Mouse (Mus musculus) G1E (cell line): Measurements from ENCODE around the gene Tmem185a. TPM values are rescaled to one million over a fixed set of nuclear protein-coding genes. Genes with fewer than 3 reads are reported as not detected.
"Not testable (repeated sequence)": the region's sequence is repeated elsewhere in the genome, so short reads cannot be mapped to it uniquely, and the experiment has no call there.

ENCODE experiments used
- ATAC-seq: 2 replicates; pipeline ENCODE4 v1.8.0; 2016; ENCODE audit warnings: mild to moderate bottlenecking; ENCODE audit not compliant: insufficient number of reproducible peaks, poor library complexity, low FRiP score, severe bottlenecking; ENCODE audit errors: extremely low read depth
- DNase-seq: peaks from one replicate; pipeline ENCODE4 v3.0.0; 2012; ENCODE audit warnings: low spot score
- H3K27me3 ChIP-seq: 2 replicates; pipeline ENCODE4 v1.6.1; 2012; ENCODE audit warnings: mild to moderate bottlenecking, low read length, inconsistent platforms; ENCODE audit not compliant: insufficient read depth
- H3K36me3 ChIP-seq: replicated peaks from 2 replicates; pipeline ENCODE3; 2012; ENCODE audit warnings: mild to moderate bottlenecking, inconsistent platforms
- H3K4me1 ChIP-seq: 2 replicates; pipeline ENCODE4 v1.6.1; 2012; ENCODE audit warnings: low read depth, low read length, inconsistent platforms, mixed read lengths; ENCODE audit not compliant: insufficient read depth
- H3K4me3 ChIP-seq: 2 replicates; pipeline ENCODE4 v1.5.1; 2012; ENCODE audit warnings: low read depth, mild to moderate bottlenecking, inconsistent platforms, low read length, moderate library complexity, mixed read lengths
- H3K9me3 ChIP-seq: replicated peaks from 2 replicates; pipeline ENCODE4 v1.6.1; 2012; ENCODE audit warnings: inconsistent platforms
- CTCF ChIP-seq: IDR thresholded peaks from 2 replicates; pipeline ENCODE4 v1.5.1; 2012; ENCODE audit warnings: low read depth, low read length, inconsistent platforms, mixed read lengths
- GATA1 ChIP-seq: IDR thresholded peaks from 2 replicates; pipeline ENCODE4 v1.6.1; 2012; ENCODE audit warnings: borderline replicate concordance, low read length, inconsistent platforms, mixed read lengths
- GATA2 ChIP-seq: IDR thresholded peaks from 2 replicates; pipeline ENCODE4 v1.6.1; 2012; ENCODE audit warnings: low read depth, low read length, inconsistent platforms, borderline replicate concordance
- POLR2AphosphoS5 ChIP-seq: IDR thresholded peaks from 2 replicates; pipeline ENCODE4 v1.6.1; 2012; ENCODE audit warnings: low read depth, low read length, inconsistent platforms; ENCODE audit not compliant: insufficient replicate concordance
- TAL1 ChIP-seq: conservative IDR thresholded peaks from 2 replicates; pipeline ENCODE4 v1.6.1; 2012; ENCODE audit warnings: low read depth, low read length, inconsistent platforms, mixed read lengths
- polyA plus RNA-seq: library from polyadenylated mRNA; stranded (reverse); fragments of >175 nt; gene quantifications from 2 replicates; pipeline ENCODE4 v1.2.3, GENCODE M21; 2012
- total RNA-seq, 2 experiments: library from RNA; stranded (forward) in 1 of 2; stranded (reverse) in 1 of 2; fragments of 200-1000 nt in 1 of 2; fragments of >200 nt in 1 of 2; fragmentation: Nextera tagmentation in 1 of 2; gene quantifications; 2 replicates each; pipeline ENCODE4 v1.2.3; 2014 to 2017

Gene Tmem185a
- total and polyA plus RNA-seq, 3 experiments = 8.0 to 34.8 (median 8.1) TPM

- Histone ChIP-seq H3K36me3 (peaks cover 43% of the 10 kb centered on the region), H3K4me3 (no peak overlapping the region), H3K4me1 (no peaks in the 10 kb centered on the region), H3K27me3 (no peaks in the 10 kb centered on the region), H3K9me3 (no peaks in the 10 kb centered on the region)
- ATAC-seq (no peak), DNase-seq (no peak)
- TF ChIP-seq GATA1 (no peak), POLR2AphosphoS5 (no peak), TAL1 (no peak), CTCF (no peak), GATA2 (no peak)
Observed at GRCm38 (mm10) chrX:70465489-70465888, 11.5 kb downstream of the Tmem185a start.

GRCm38 (mm10) chrX:70463621-70464020, 13.4 kb downstream of the Tmem185a start:
- H3K4me1 ChIP-seq = no peaks in the 10 kb centered on the region
- no peak for ATAC-seq
- H3K4me3 ChIP-seq = no peak overlapping the region
- no peak for TF ChIP-seq POLR2AphosphoS5
- TF ChIP-seq GATA1 = no peak
- no peak for TF ChIP-seq CTCF
- no peak for TF ChIP-seq GATA2
- TF ChIP-seq TAL1 = no peak
- DNase-seq = no peak
- peaks cover 54% of the 10 kb centered on the region for H3K36me3 ChIP-seq
- H3K27me3 ChIP-seq = no peaks in the 10 kb centered on the region
- H3K9me3 ChIP-seq = no peaks in the 10 kb centered on the region

- H3K4me3 ChIP-seq, H3K4me1 ChIP-seq, H3K9me3 ChIP-seq, DNase-seq, H3K27me3 ChIP-seq, H3K36me3 ChIP-seq, ATAC-seq: not testable (repeated sequence)
Observed at GRCm38 (mm10) chrX:70452359-70452758, 24.6 kb downstream of the Tmem185a start.

GRCm38 (mm10) chrX:70425473-70425872, 51.5 kb downstream of the Tmem185a start:
- not testable (repeated sequence) for H3K27me3 ChIP-seq, H3K4me1 ChIP-seq, DNase-seq, H3K4me3 ChIP-seq, H3K9me3 ChIP-seq, ATAC-seq, H3K36me3 ChIP-seq

Other genes starting within 250 kb of the Tmem185a start
- gene Ids, start 112.1 kb downstream of the Tmem185a start, total RNA-seq (2014; fragmentation: Nextera tagmentation) = 22.1 and 24.5 TPM in 2 replicates
- gene Ids, start 112.1 kb downstream of the Tmem185a start, total RNA-seq (2017) = 8.4 and 9.8 TPM in 2 replicates
- 1.6 and 2.1 TPM in 2 replicates for gene Ids, start 112.1 kb downstream of the Tmem185a start, polyA plus RNA-seq
- gene 1110012L19Rik, start 91.3 kb downstream of the Tmem185a start, total RNA-seq (2014; fragmentation: Nextera tagmentation) = 3.2 and 5.1 TPM in 2 replicates
- 30.7 and 32.2 TPM in 2 replicates for gene 1110012L19Rik, start 91.3 kb downstream of the Tmem185a start, total RNA-seq (2017)
- gene 1110012L19Rik, start 91.3 kb downstream of the Tmem185a start, polyA plus RNA-seq = 0.47 and 0.50 TPM in 2 replicates